Mouse (Mus musculus): ENCODE results near the gene Ecsit. TPM values are rescaled to one million over a fixed set of nuclear protein-coding genes. Genes with fewer than 3 reads are reported as not detected.

The Ecsit gene
- polyA plus RNA-seq, 1 experiment from 2014 or later: 43.5 TPM

GRCm38 (mm10) chr9:22057031-22057517 lies 28.2 kb downstream of the Ecsit start:
- ATAC-seq (ENCODE audit: insufficient read depth, low FRiP score): no peak
- Histone ChIP-seq H3K9me3 (replicated peaks; ENCODE audit: control insufficient read depth, low read length) (no peaks in the 10 kb centered on the region), H3K27ac (ENCODE audit: low read length) (no peak overlapping the region), H3K4me1 (ENCODE audit: control insufficient read depth, insufficient read depth, low read length) (0 out of 2 replicates have a peak, but pooled peaks cover 2% of the 10 kb centered on the region), H3K4me2 (ENCODE audit: low read depth, low read length) (no peak overlapping the region), H3K9ac (ENCODE audit: low read length) (no peak overlapping the region), H3K36me3 (ENCODE audit: control insufficient read depth, insufficient read depth, low read length) (peaks cover 8% of the 10 kb centered on the region), H3K27me3 (ENCODE audit: control insufficient read depth, insufficient read depth, low read length) (peaks cover 26% of the 10 kb centered on the region), H3K4me3 (replicated peaks; ENCODE audit: low read length) (no peak overlapping the region)
- WGBS: 91% methylated on average over 9 of the region's 9 CpGs

GRCm38 (mm10) chr9:22056303-22056910 lies 28.8 kb downstream of the Ecsit start:
- H3K4me2 ChIP-seq (ENCODE audit: low read depth, low read length): no peak overlapping the region
- WGBS: 66% methylated on average over 9 of the region's 9 CpGs
- peaks cover 5% of the 10 kb centered on the region; the same call in 1 of the 2 replicates for H3K4me1 ChIP-seq (ENCODE audit: control insufficient read depth, insufficient read depth, low read length)
- H3K4me3 ChIP-seq (replicated peaks; ENCODE audit: low read length): no peak overlapping the region
- H3K27ac ChIP-seq (ENCODE audit: low read length): no peak overlapping the region
- no peak; the same call in 1 of the 2 replicates for ATAC-seq (ENCODE audit: insufficient read depth, low FRiP score)
- H3K9me3 ChIP-seq (replicated peaks; ENCODE audit: control insufficient read depth, low read length): no peaks in the 10 kb centered on the region
- no peak overlapping the region for H3K9ac ChIP-seq (ENCODE audit: low read length)
- H3K36me3 ChIP-seq (ENCODE audit: control insufficient read depth, insufficient read depth, low read length): peaks cover 8% of the 10 kb centered on the region
- H3K27me3 ChIP-seq (ENCODE audit: control insufficient read depth, insufficient read depth, low read length): peaks cover 33% of the 10 kb centered on the region

- Histone ChIP-seq H3K27ac (ENCODE audit: low read length) (no peak overlapping the region), H3K27me3 (ENCODE audit: control insufficient read depth, insufficient read depth, low read length) (peaks cover 40% of the 10 kb centered on the region), H3K9me3 (replicated peaks; ENCODE audit: control insufficient read depth, low read length) (no peaks in the 10 kb centered on the region), H3K9ac (ENCODE audit: low read length) (no peak overlapping the region), H3K4me3 (replicated peaks; ENCODE audit: low read length) (no peak overlapping the region), H3K36me3 (ENCODE audit: control insufficient read depth, insufficient read depth, low read length) (peaks cover 8% of the 10 kb centered on the region), H3K4me1 (ENCODE audit: control insufficient read depth, insufficient read depth, low read length) (peaks cover 11% of the 10 kb centered on the region), H3K4me2 (ENCODE audit: low read depth, low read length) (no peak overlapping the region)
- no peak for ATAC-seq (ENCODE audit: insufficient read depth, low FRiP score)
- WGBS: 28% methylated on average over 29 of the region's 29 CpGs
Measured at GRCm38 (mm10) chr9:22055713-22056112, 29.5 kb downstream of the Ecsit start.

- H3K4me2 ChIP-seq (ENCODE audit: low read depth, low read length): peak overlapping the region; percentile 29; the same call in 1 of the 2 replicates
- H3K9me3 ChIP-seq (replicated peaks; ENCODE audit: control insufficient read depth, low read length): no peaks in the 10 kb centered on the region
- ATAC-seq (ENCODE audit: insufficient read depth, low FRiP score): peak; percentile 30; the same call in 1 of the 2 replicates
- peaks cover 7% of the 10 kb centered on the region for H3K36me3 ChIP-seq (ENCODE audit: control insufficient read depth, insufficient read depth, low read length)
- H3K27me3 ChIP-seq (ENCODE audit: control insufficient read depth, insufficient read depth, low read length): peaks cover 51% of the 10 kb centered on the region
- no peak overlapping the region for H3K9ac ChIP-seq (ENCODE audit: low read length)
- 3% methylated on average over 32 of the region's 32 CpGs for WGBS
- no peak overlapping the region for H3K4me3 ChIP-seq (replicated peaks; ENCODE audit: low read length)
- no peak overlapping the region for H3K27ac ChIP-seq (ENCODE audit: low read length)
- H3K4me1 ChIP-seq (ENCODE audit: control insufficient read depth, insufficient read depth, low read length): peaks cover 18% of the 10 kb centered on the region
Measured at GRCm38 (mm10) chr9:22054411-22055076, 30.7 kb downstream of the Ecsit start.

- ATAC-seq (ENCODE audit: insufficient read depth, low FRiP score): no peak
- Histone ChIP-seq H3K9me3 (replicated peaks; ENCODE audit: control insufficient read depth, low read length) (no peaks in the 10 kb centered on the region), H3K27ac (ENCODE audit: low read length) (no peak overlapping the region), H3K4me1 (ENCODE audit: control insufficient read depth, insufficient read depth, low read length) (peaks cover 18% of the 10 kb centered on the region), H3K9ac (ENCODE audit: low read length) (no peak overlapping the region), H3K4me3 (replicated peaks; ENCODE audit: low read length) (no peak overlapping the region), H3K27me3 (ENCODE audit: control insufficient read depth, insufficient read depth, low read length) (peaks cover 51% of the 10 kb centered on the region), H3K4me2 (ENCODE audit: low read depth, low read length) (no peak overlapping the region), H3K36me3 (ENCODE audit: control insufficient read depth, insufficient read depth, low read length) (peaks cover 2% of the 10 kb centered on the region; the same call in 1 of the 2 replicates)
- 24% methylated on average over 7 of the region's 7 CpGs for whole genome bisulfite sequencing
Measured at GRCm38 (mm10) chr9:22053657-22054056, 31.6 kb downstream of the Ecsit start.

- no peak for ATAC-seq (ENCODE audit: insufficient read depth, low FRiP score)
- Histone ChIP-seq H3K4me3 (replicated peaks; ENCODE audit: low read length) (peak within 1 kb of the TSS; percentile 38), H3K4me1 (ENCODE audit: control insufficient read depth, insufficient read depth, low read length) (peaks cover 18% of the 10 kb centered on the region), H3K9ac (ENCODE audit: low read length) (peak within 1 kb of the TSS; percentile 43), H3K4me2 (ENCODE audit: low read depth, low read length) (peak within 1 kb of the TSS; percentile 59), H3K27ac (ENCODE audit: low read length) (no peak within 1 kb of the TSS), H3K27me3 (ENCODE audit: control insufficient read depth, insufficient read depth, low read length) (peaks cover 56% of the 10 kb centered on the region), H3K9me3 (replicated peaks; ENCODE audit: control insufficient read depth, low read length) (no peaks in the 10 kb centered on the region), H3K36me3 (ENCODE audit: control insufficient read depth, insufficient read depth, low read length) (no peaks in the 10 kb centered on the region)
- WGBS: 2% methylated on average over 28 of the region's 28 CpGs
Measured at GRCm38 (mm10) chr9:22051958-22052254, 33.3 kb downstream of the Ecsit start, which contains the start of gene Elavl3. TSS of gene Elavl3 (minus strand) at chr9:22052023.

- ATAC-seq (ENCODE audit: insufficient read depth, low FRiP score): 0 out of 2 replicates have a peak, but pooled peaks have one; percentile 3
Measured at GRCm38 (mm10) chr9:22051161-22051957, 33.9 kb downstream of the Ecsit start.

GRCm38 (mm10) chr9:22050351-22050889 lies 34.8 kb downstream of the Ecsit start:
- WGBS: 1% methylated on average over 43 of the region's 43 CpGs
- peak overlapping the region; percentile 38 for H3K4me3 ChIP-seq (replicated peaks; ENCODE audit: low read length)
- peak overlapping the region; percentile 59 for H3K4me2 ChIP-seq (ENCODE audit: low read depth, low read length)
- H3K9ac ChIP-seq (ENCODE audit: low read length): peak overlapping the region; percentile 43
- H3K4me1 ChIP-seq (ENCODE audit: control insufficient read depth, insufficient read depth, low read length): peaks cover 17% of the 10 kb centered on the region
- H3K36me3 ChIP-seq (ENCODE audit: control insufficient read depth, insufficient read depth, low read length): no peaks in the 10 kb centered on the region
- H3K27me3 ChIP-seq (ENCODE audit: control insufficient read depth, insufficient read depth, low read length): peaks cover 56% of the 10 kb centered on the region
- ATAC-seq (ENCODE audit: insufficient read depth, low FRiP score): peak; percentile 76
- no peaks in the 10 kb centered on the region for H3K9me3 ChIP-seq (replicated peaks; ENCODE audit: control insufficient read depth, low read length)
- H3K27ac ChIP-seq (ENCODE audit: low read length): no peak overlapping the region

More at GRCm38 (mm10) chr9:22051161-22051957, 33.9 kb downstream of the Ecsit start:
- Histone ChIP-seq H3K4me2 (ENCODE audit: low read depth, low read length) (peak overlapping the region; percentile 59), H3K27ac (ENCODE audit: low read length) (no peak overlapping the region), H3K4me1 (ENCODE audit: control insufficient read depth, insufficient read depth, low read length) (peaks cover 18% of the 10 kb centered on the region), H3K27me3 (ENCODE audit: control insufficient read depth, insufficient read depth, low read length) (peaks cover 56% of the 10 kb centered on the region), H3K36me3 (ENCODE audit: control insufficient read depth, insufficient read depth, low read length) (no peaks in the 10 kb centered on the region), H3K4me3 (replicated peaks; ENCODE audit: low read length) (peak overlapping the region; percentile 38), H3K9me3 (replicated peaks; ENCODE audit: control insufficient read depth, low read length) (no peaks in the 10 kb centered on the region), H3K9ac (ENCODE audit: low read length) (peak overlapping the region; percentile 43)
- WGBS: 2% methylated on average over 65 of the region's 67 CpGs

Data from stomach, embryonic 16.5 days (tissue).